Mouse (Mus musculus): ENCODE data around the gene Btc. TPM values are rescaled to one million over a fixed set of nuclear protein-coding genes. Genes with fewer than 3 reads are reported as not detected.

Btc gene
- polyA plus RNA-seq (2015; fragmentation: Nextera tagmentation; extraction: Ambion mirVana) = 0.15 TPM in 1 of 2 replicates, not detected in the other

GRCm38 (mm10) chr5:91402339-91403211, at the start of gene Btc:
TSS of gene Btc (minus strand) at chr5:91402994.
- peak within 1 kb of the TSS; percentile 27 for H3K4me3 ChIP-seq
- 0 out of 2 replicates have a peak within 1 kb of the TSS, but pooled peaks have one; percentile 21 for H3K9ac ChIP-seq
- H3K4me2 ChIP-seq = peak within 1 kb of the TSS; percentile 45
- ATAC-seq (replicated peaks) = peak; percentile 77
- H3K9me3 ChIP-seq = no peaks in the 10 kb centered on the region
- no peak within 1 kb of the TSS for H3K27ac ChIP-seq
- no peaks in the 10 kb centered on the region for H3K36me3 ChIP-seq (replicated peaks)
- peaks cover 8% of the 10 kb centered on the region; the same call in 1 of the 2 replicates for H3K4me1 ChIP-seq
- no peaks in the 10 kb centered on the region for H3K27me3 ChIP-seq (replicated peaks)
- WGBS = 18% methylated on average over 19 of the region's 19 CpGs

- Histone ChIP-seq H3K36me3 (replicated peaks) (no peaks in the 10 kb centered on the region), H3K4me2 (no peak overlapping the region), H3K4me3 (no peak overlapping the region), H3K27ac (no peak overlapping the region), H3K9ac (no peak overlapping the region), H3K27me3 (replicated peaks) (no peaks in the 10 kb centered on the region), H3K4me1 (peaks cover 7% of the 10 kb centered on the region; the same call in 1 of the 2 replicates), H3K9me3 (no peaks in the 10 kb centered on the region)
- WGBS = 22% methylated on average over 3 of the region's 3 CpGs
- peak; percentile 90 for ATAC-seq (replicated peaks)
Measured at GRCm38 (mm10) chr5:91444981-91445517, 42.3 kb upstream of the Btc start.

- Histone ChIP-seq H3K27ac (no peak overlapping the region), H3K27me3 (replicated peaks) (no peaks in the 10 kb centered on the region), H3K4me1 (no peaks in the 10 kb centered on the region), H3K4me3 (no peak overlapping the region), H3K9me3 (no peaks in the 10 kb centered on the region), H3K9ac (no peak overlapping the region), H3K36me3 (replicated peaks) (no peaks in the 10 kb centered on the region), H3K4me2 (no peak overlapping the region)
- WGBS = 46% methylated on average over 6 of the region's 6 CpGs
- no peak for ATAC-seq (replicated peaks)
Measured at GRCm38 (mm10) chr5:91436563-91436962, 33.8 kb upstream of the Btc start.

GRCm38 (mm10) chr5:91434723-91435658, 32.2 kb upstream of the Btc start:
- H3K27ac ChIP-seq = no peak overlapping the region
- ATAC-seq (replicated peaks) = no peak
- H3K4me1 ChIP-seq = no peaks in the 10 kb centered on the region
- no peaks in the 10 kb centered on the region for H3K27me3 ChIP-seq (replicated peaks)
- H3K9me3 ChIP-seq = no peaks in the 10 kb centered on the region
- 85% methylated on average over 6 of the region's 6 CpGs for WGBS
- no peak overlapping the region for H3K9ac ChIP-seq
- no peak overlapping the region for H3K4me2 ChIP-seq
- no peak overlapping the region for H3K4me3 ChIP-seq
- no peaks in the 10 kb centered on the region for H3K36me3 ChIP-seq (replicated peaks)

- H3K4me1 ChIP-seq = no peaks in the 10 kb centered on the region
- ATAC-seq (replicated peaks) = 0 out of 2 replicates have a peak, but pooled peaks have one; percentile 60
Measured at GRCm38 (mm10) chr5:91428547-91428946, 25.8 kb upstream of the Btc start.

GRCm38 (mm10) chr5:91413814-91414213, 11.0 kb upstream of the Btc start:
- no peaks in the 10 kb centered on the region for H3K9me3 ChIP-seq

More at GRCm38 (mm10) chr5:91428547-91428946, 25.8 kb upstream of the Btc start:
- no peak overlapping the region for H3K27ac ChIP-seq
- H3K27me3 ChIP-seq (replicated peaks) = no peaks in the 10 kb centered on the region
- 45% methylated on average over 8 of the region's 8 CpGs for WGBS
- no peak overlapping the region for H3K4me3 ChIP-seq
- no peaks in the 10 kb centered on the region for H3K36me3 ChIP-seq (replicated peaks)
- no peak overlapping the region for H3K9ac ChIP-seq
- no peaks in the 10 kb centered on the region for H3K9me3 ChIP-seq
- no peak overlapping the region for H3K4me2 ChIP-seq

GRCm38 (mm10) chr5:91404263-91404662, 1.5 kb upstream of the Btc start:
- no peak for ATAC-seq (replicated peaks)
- no peak overlapping the region for H3K27ac ChIP-seq
- H3K4me2 ChIP-seq = no peak overlapping the region
- no peak overlapping the region for H3K4me3 ChIP-seq
- no peaks in the 10 kb centered on the region for H3K27me3 ChIP-seq (replicated peaks)
- no peaks in the 10 kb centered on the region for H3K36me3 ChIP-seq (replicated peaks)
- H3K4me1 ChIP-seq = peaks cover 8% of the 10 kb centered on the region; the same call in 1 of the 2 replicates
- no peak overlapping the region for H3K9ac ChIP-seq
- WGBS = 89% methylated on average over 5 of the region's 5 CpGs
- no peaks in the 10 kb centered on the region for H3K9me3 ChIP-seq

More at GRCm38 (mm10) chr5:91413814-91414213, 11.0 kb upstream of the Btc start:
- Histone ChIP-seq H3K27ac (no peak overlapping the region), H3K4me2 (no peak overlapping the region), H3K36me3 (replicated peaks) (no peaks in the 10 kb centered on the region), H3K4me1 (no peaks in the 10 kb centered on the region), H3K4me3 (no peak overlapping the region), H3K9ac (no peak overlapping the region), H3K27me3 (replicated peaks) (no peaks in the 10 kb centered on the region)
- 77% methylated on average over 8 of the region's 8 CpGs for WGBS
- no peak for ATAC-seq (replicated peaks)

GRCm38 (mm10) chr5:91403281-91403680, 487 bp upstream of the Btc start:
- ATAC-seq (replicated peaks) = no peak
- WGBS = 78% methylated on average over 4 of the region's 4 CpGs
- H3K4me1 ChIP-seq = peaks cover 8% of the 10 kb centered on the region; the same call in 1 of the 2 replicates
- no peak overlapping the region for H3K27ac ChIP-seq
- H3K36me3 ChIP-seq (replicated peaks) = no peaks in the 10 kb centered on the region
- H3K4me3 ChIP-seq = no peak overlapping the region
- H3K9me3 ChIP-seq = no peaks in the 10 kb centered on the region
- no peak overlapping the region for H3K9ac ChIP-seq
- no peak overlapping the region for H3K4me2 ChIP-seq
- H3K27me3 ChIP-seq (replicated peaks) = no peaks in the 10 kb centered on the region

- Histone ChIP-seq H3K4me3 (no peak overlapping the region), H3K9me3 (no peaks in the 10 kb centered on the region), H3K27ac (no peak overlapping the region), H3K4me2 (no peak overlapping the region), H3K9ac (no peak overlapping the region), H3K36me3 (replicated peaks) (no peaks in the 10 kb centered on the region), H3K4me1 (peaks cover 8% of the 10 kb centered on the region; the same call in 1 of the 2 replicates), H3K27me3 (replicated peaks) (no peaks in the 10 kb centered on the region)
- no peak for ATAC-seq (replicated peaks)
- 48% methylated on average over 2 of the region's 2 CpGs for WGBS
Measured at GRCm38 (mm10) chr5:91400493-91401096, 2.2 kb downstream of the Btc start.

- Histone ChIP-seq H3K4me2 (no peak overlapping the region), H3K27me3 (replicated peaks) (no peaks in the 10 kb centered on the region), H3K9ac (no peak overlapping the region), H3K36me3 (replicated peaks) (no peaks in the 10 kb centered on the region), H3K4me3 (no peak overlapping the region), H3K4me1 (no peaks in the 10 kb centered on the region), H3K9me3 (no peaks in the 10 kb centered on the region), H3K27ac (no peak overlapping the region)
- no peak for ATAC-seq (replicated peaks)
- WGBS = 42% methylated on average over 2 of the region's 2 CpGs
Measured at GRCm38 (mm10) chr5:91375467-91375866, 27.3 kb downstream of the Btc start.

- Histone ChIP-seq H3K4me3 (no peak overlapping the region), H3K36me3 (replicated peaks) (no peaks in the 10 kb centered on the region), H3K4me2 (no peak overlapping the region), H3K9me3 (no peaks in the 10 kb centered on the region), H3K27ac (no peak overlapping the region), H3K4me1 (no peaks in the 10 kb centered on the region), H3K9ac (no peak overlapping the region), H3K27me3 (replicated peaks) (no peaks in the 10 kb centered on the region)
- no peak for ATAC-seq (replicated peaks)
- WGBS = 84% methylated on average over 13 of the region's 13 CpGs
Measured at GRCm38 (mm10) chr5:91368061-91368565, 34.7 kb downstream of the Btc start.

Measured in midbrain, embryonic 15.5 days (tissue).